Mouse (Mus musculus) urinary bladder, postnatal 25 days (tissue): Measurements from ENCODE around the gene Rhbdd2.

Experiments used
- DNase-seq: peaks from one replicate; pipeline ENCODE4 v3.0.0; 2022; ENCODE audit warnings: low spot score

Gene Rhbdd2

DNA sequence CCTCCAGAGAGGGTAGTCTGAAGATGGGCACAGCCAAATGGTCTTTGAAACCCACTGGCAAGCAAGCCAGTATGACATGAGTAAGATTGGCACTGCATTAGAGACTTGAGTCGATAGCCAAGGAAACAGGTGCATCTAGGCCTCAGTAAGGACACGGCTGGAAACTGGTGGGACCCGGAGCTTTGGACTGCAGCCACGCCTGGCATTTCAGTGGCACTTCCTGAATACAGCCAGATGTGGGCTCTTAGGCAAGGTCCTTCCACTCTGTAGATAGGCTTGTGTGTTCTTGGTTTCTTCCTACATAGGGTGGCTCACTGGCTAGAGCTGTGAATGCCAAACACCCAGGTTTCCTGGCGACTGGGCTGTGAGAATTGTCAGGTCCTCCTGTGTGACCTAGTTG lies 12.9 kb downstream of the Rhbdd2 start:
- DNase-seq = no peak

- no peak for DNase-seq
Observed at GRCm38 (mm10) chr5:135646038-135646437, 13.6 kb downstream of the Rhbdd2 start.

- DNase-seq = no peak
Observed at GRCm38 (mm10) chr5:135648461-135649308, 16.3 kb downstream of the Rhbdd2 start.

DNA sequence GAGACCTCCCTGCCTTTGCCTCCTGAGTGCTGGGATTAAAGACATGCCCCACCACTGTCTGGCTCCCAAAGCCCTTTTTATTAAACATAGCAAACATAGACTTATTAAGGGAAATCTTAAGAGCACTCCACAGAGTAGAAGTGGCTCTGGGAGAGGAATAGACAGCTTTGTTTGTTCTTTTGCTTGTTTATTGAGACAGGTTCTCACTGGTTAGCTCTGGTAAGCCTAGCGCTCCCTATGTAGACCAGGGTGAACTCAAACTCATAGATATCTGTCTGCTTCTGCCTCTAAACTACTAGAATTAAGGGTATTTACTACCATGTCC lies 16.9 kb downstream of the Rhbdd2 start:
- DNase-seq = no peak

GRCm38 (mm10) chr5:135651536-135651935 lies 19.1 kb downstream of the Rhbdd2 start:
- DNase-seq = no peak

DNA sequence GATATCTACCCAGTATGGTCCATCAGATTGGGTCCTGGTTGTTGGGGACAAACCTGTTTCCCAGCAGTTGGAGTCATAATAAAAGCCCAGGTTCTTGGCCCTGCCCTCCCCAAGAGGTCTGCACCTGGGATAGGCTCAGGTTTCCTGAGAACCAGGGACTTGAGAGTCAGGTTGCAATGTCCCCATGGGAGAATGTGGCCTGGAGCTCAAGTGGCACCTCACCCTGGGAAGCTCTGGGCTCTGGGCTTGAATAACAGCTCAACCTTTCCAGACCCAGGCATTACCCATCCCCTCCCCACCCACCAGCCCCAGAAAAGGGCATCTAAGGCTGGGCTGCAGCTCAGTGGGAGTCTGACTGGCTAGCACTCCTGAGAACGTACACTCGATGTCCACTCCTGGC lies 20.8 kb downstream of the Rhbdd2 start:
- DNase-seq = no peak

GRCm38 (mm10) chr5:135656046-135656445 lies 23.6 kb downstream of the Rhbdd2 start:
- DNase-seq = no peak

GRCm38 (mm10) chr5:135657128-135657527 lies 24.7 kb downstream of the Rhbdd2 start:
- no peak for DNase-seq

DNA sequence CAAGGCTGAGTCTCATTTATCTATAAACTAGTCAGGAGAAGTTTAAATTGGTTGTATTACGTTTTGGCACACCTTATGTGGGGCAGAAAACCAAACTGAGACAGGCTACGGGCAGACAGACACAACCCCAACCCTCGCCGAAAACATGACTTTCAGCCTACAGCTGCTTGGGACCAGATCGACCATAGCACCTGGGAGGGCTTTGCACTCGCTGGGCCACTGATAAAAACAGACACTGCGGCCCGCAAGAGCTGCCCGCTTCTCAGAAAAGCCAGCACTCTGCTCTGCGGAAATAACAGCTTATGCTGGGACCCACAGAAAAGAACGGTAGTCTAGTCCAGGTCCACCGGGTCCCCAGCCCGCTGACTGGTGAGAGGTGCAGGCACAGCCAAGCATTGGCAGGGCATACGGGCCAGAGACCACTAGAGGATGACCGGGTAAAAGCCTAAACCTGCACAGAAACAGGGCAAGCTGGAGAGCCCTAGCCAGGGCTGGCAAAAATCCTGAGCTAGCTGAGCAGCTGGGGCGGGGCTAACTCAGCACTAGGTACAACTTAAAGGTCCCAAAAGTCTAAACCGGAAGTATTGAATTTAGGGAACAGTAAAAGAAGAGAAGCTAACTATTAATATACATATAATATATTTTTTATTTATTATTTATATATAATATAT lies 25.4 kb downstream of the Rhbdd2 start:
- DNase-seq = no peak

DNA sequence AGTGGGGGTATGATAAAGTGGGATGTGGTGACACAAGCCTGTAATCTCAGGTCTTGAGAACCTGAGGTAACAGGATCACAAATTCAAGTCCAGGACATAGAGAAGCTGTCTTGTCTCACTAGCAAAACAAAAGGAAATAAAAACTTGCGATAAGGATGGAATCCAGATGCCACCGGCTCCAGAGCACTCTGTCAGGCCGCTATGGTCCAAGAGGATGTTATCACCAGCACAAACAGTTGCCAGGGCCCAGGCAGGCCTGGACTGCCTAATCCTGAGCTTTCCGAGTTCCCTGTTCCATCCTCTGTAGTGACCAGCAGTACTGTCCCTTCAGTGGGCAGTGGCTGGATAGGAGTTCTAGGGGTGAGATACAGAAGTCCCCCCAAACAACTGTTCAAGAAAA lies 27.5 kb downstream of the Rhbdd2 start:
- DNase-seq = no peak

- no peak for DNase-seq
Observed at GRCm38 (mm10) chr5:135660535-135660934, 28.1 kb downstream of the Rhbdd2 start.

GRCm38 (mm10) chr5:135666890-135667289 lies 34.5 kb downstream of the Rhbdd2 start:
- no peak for DNase-seq

- DNase-seq = no peak
Observed at GRCm38 (mm10) chr5:135668071-135668470, 35.7 kb downstream of the Rhbdd2 start.

GRCm38 (mm10) chr5:135669741-135670275 lies 37.4 kb downstream of the Rhbdd2 start, which contains the start of gene Por:
Gene Por, plus strand, starts transcription at chr5:135670033.
- no peak for DNase-seq

GRCm38 (mm10) chr5:135670881-135671280 lies 38.5 kb downstream of the Rhbdd2 start:
- no peak for DNase-seq

GRCm38 (mm10) chr5:135672509-135672908 lies 40.1 kb downstream of the Rhbdd2 start:
- DNase-seq = no peak

DNA sequence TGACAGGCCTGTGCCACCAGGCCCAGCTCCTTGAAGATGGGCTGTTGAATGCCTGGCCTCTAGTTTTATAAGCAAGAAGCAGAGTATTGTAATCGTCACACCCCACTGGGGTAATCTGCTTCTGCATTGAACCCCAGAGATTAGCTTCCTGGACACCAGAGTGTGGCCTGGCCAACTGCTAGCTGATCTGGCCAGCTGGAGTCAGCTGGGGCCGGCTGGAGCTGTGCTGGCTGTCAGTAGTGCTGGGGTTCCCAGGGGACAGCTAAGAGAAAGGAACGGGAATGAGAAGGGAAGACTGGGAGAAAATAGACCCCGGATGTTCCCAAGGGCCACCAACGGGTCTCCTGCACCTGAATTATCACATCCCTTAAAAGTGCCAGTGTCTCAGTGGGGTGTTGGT lies 40.6 kb downstream of the Rhbdd2 start:
- no peak for DNase-seq

DNA sequence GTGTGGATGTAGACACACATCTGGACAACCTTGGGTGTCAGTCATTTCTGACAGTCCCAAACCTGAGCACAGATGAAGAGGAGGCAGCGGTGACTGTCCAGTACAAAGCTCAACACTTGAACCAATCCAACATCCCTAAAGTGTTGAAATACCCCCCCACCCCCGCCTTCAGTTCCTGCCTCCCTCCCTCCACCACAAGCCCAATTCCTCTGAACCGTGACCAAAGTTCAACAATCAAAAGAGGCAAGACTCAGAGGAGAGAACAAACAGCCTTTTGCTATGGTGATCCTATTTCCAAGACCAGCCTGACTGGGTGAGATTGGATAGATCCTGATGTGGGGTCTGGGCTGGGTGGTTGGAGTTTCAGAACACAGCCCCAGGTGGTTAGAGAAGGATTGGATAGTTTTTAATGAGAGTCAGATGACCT lies 41.9 kb downstream of the Rhbdd2 start:
- no peak for DNase-seq

DNA sequence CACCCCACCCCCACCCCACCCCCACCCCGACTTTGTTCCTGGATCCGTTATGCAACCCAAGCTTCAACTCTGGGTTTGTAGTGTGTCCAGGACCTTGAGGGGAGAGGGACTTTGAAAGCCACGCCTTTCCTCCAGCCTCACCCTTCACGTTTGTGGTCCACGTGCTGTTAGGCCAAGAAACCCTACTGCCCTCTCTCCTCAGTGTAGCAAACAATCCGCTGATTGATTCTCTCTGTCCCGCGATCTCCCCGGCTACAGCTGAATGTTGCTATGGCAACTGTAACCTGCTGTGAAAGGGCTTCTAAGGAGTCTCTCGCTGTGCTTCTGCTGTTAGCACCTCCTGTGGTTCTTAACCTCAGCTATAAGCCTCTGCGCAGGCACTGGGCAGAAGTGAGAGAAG lies 42.4 kb downstream of the Rhbdd2 start:
- DNase-seq = peak; percentile 62

GRCm38 (mm10) chr5:135676696-135677095 lies 44.3 kb downstream of the Rhbdd2 start:
- no peak for DNase-seq

- no peak for DNase-seq
Observed at GRCm38 (mm10) chr5:135677251-135677650, 44.8 kb downstream of the Rhbdd2 start.

DNA sequence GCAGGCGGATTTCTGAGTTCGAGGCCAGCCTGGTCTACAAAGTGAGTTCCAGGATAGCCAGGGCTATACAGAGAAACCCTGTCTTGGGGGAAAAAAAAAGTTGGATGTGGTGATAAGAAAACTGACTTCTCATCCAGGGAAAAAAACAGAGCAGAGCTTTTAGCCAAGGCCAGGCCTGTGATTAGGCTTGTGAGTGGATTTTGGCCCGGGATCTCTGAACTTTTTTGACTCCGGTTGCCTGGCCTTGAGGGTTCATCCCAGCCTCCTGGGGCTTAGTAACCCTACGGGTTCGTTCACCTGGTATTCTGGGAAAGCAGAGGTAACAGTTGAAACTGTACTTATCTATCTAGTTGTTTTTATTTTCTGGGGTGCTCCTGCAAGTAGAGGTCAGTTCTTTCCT lies 46.1 kb downstream of the Rhbdd2 start:
- no peak for DNase-seq

DNA sequence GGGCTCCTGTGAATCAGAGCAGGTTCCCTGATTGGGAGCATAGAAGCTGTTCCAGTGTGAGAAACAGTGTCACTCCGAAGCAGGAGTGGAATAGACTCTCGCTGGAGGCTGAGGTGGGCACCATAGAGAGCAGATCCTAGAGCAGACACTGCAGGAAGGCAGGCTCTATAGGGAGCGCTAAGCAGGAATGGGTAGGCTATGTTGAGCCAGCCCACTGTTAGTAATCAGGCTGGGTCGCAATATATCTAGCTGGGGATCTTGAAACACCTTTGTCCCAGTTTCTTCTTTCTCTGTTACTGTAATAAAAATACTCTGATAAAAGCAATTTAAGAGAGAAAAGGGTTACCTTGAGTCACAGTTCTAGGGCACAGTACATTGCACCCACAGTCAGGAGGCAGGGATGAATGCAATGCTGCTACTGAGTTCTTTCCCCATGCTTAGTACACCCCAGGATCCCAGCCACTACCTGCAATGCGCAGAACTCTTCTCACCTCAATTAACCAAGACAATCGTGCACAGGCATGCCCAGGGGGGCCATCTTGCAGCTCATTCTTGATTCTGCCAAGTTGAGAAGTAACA lies 48.6 kb downstream of the Rhbdd2 start:
- no peak for DNase-seq
